Mouse (Mus musculus): ENCODE data around the gene Scgb1b17. TPM values are rescaled to one million over a fixed set of nuclear protein-coding genes. Genes with fewer than 3 reads are reported as not detected.
"Not testable (repeated sequence)": the region's sequence is repeated elsewhere in the genome, so short reads cannot be mapped to it uniquely, and the experiment has no call there.

Scgb1b17 gene
- not detected for polyA plus RNA-seq (2017; shearing (Covaris generic))

- not testable (repeated sequence) for ATAC-seq
Observed at GRCm38 (mm10) chr7:33063149-33063548, at the start of gene Scgb1b17. Scgb1b17 (plus strand) TSS chr7:33063449.

DNA sequence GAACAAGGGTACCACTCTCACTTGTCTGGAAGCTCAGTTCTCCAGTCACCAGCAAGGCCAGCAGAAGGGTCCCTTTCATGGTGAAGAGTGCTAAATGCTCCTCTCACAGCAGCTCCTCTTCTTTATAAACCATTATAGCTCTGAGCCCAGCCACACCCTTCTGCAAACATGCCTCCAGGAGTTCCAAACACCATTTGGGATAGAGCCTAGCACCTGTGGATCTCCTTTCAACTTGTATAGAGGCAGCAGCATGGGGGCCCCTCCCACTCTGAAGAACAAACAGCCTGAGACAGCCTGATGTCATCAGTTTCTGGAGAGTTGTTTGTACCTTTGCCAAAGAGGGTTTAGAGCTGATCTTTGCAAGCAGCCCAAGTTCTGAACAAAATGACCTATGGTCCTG lies 6.8 kb upstream of the Scgb1b17 start, which contains the start of gene Scgb2b17:
Scgb2b17 (minus strand) TSS at position 101 of the 400 bp plus-strand sequence.
- not testable (repeated sequence) for ATAC-seq

Other genes starting within 250 kb of the Scgb1b17 start
- gene Scgb2b15, start 233.8 kb upstream of the Scgb1b17 start, polyA plus RNA-seq (2017; shearing (Covaris generic)) = not detected
- gene Scgb1b15, start 226.9 kb upstream of the Scgb1b17 start, polyA plus RNA-seq (2017; shearing (Covaris generic)) = not detected
- not detected for gene Scgb2b17, start 6.9 kb upstream of the Scgb1b17 start, polyA plus RNA-seq (2017; shearing (Covaris generic))
- gene Scgb2b18, start 110.4 kb downstream of the Scgb1b17 start, polyA plus RNA-seq (2017; shearing (Covaris generic)) = not detected
- gene Scgb1b18, start 122.1 kb downstream of the Scgb1b17 start, polyA plus RNA-seq (2017; shearing (Covaris generic)) = not detected
- not detected for gene Scgb2b19, start 216.9 kb downstream of the Scgb1b17 start, polyA plus RNA-seq (2017; shearing (Covaris generic))
- not detected for gene Scgb1b19, start 223.8 kb downstream of the Scgb1b17 start, polyA plus RNA-seq (2017; shearing (Covaris generic))